Mouse (Mus musculus): ENCODE measurements around the gene Borcs6.
"Not testable (repeated sequence)": the region's sequence is repeated elsewhere in the genome, so short reads cannot be mapped to it uniquely, and the experiment has no call there.

The Borcs6 gene

DNA sequence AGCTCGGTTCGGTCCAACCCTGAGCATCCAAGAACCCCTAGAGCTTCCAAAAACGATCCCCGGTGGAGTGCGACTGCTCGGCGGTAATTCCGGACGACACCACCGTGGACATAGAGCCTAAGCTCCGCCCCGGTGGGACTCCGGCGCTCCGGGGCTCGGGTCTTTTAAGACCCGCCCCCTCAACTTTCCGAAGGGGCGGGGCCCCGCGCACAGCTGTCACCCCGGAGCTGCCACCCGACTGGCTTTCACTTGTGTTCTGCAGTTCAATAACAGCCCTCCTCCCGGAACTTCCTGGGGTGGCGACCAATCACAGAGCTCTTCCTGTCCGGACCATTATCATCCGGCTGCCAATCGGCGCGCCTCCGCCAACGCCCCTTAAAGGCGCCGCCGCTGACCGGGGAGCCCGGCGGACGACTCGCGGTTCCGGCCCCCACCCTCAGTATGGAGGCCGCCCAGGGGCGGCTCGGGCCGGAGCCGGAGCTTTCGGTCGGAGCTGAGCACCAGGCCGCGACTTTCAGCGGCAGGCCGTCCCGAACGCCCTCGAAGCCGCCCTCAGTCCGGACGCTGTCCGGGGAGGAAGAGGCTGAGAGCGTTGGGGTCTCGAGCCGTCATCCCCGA is at the start of gene Borcs6:
TSS of gene Borcs6 (plus strand) at position 361 of the 618 bp plus-strand sequence.
- in situ Hi-C loops (cut with MseI, MboI) = no loop called here

GRCm38 (mm10) chr11:69010400-69011323 is 48.9 kb upstream of the Borcs6 start:
- in situ Hi-C loops (cut with MseI, MboI) = no loop called here

DNA sequence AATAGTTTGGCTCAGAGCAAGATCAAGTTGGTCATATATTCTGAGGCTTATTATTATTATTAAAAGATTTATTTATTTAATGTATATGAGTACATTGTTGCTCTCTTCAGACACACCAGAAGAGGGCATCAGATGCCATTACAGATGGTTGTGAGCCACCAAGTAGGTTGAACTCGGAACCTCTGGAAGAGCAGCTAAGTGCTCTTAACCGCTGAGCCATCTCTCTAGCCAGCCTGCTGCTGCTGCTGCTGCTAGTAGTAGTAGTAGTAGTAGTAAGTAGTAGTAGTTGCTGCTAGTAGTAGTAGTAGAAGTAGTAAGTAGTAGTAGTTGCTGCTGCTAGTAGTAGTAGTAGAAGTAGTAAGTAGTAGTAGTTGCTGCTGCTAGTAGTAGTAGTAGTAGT is 48.1 kb upstream of the Borcs6 start:
- in situ Hi-C loops (cut with MseI, MboI) = not testable (repeated sequence)

- in situ Hi-C loops (cut with MseI, MboI) = no loop called here
Observed at GRCm38 (mm10) chr11:69012071-69012601, 47.4 kb upstream of the Borcs6 start.

DNA sequence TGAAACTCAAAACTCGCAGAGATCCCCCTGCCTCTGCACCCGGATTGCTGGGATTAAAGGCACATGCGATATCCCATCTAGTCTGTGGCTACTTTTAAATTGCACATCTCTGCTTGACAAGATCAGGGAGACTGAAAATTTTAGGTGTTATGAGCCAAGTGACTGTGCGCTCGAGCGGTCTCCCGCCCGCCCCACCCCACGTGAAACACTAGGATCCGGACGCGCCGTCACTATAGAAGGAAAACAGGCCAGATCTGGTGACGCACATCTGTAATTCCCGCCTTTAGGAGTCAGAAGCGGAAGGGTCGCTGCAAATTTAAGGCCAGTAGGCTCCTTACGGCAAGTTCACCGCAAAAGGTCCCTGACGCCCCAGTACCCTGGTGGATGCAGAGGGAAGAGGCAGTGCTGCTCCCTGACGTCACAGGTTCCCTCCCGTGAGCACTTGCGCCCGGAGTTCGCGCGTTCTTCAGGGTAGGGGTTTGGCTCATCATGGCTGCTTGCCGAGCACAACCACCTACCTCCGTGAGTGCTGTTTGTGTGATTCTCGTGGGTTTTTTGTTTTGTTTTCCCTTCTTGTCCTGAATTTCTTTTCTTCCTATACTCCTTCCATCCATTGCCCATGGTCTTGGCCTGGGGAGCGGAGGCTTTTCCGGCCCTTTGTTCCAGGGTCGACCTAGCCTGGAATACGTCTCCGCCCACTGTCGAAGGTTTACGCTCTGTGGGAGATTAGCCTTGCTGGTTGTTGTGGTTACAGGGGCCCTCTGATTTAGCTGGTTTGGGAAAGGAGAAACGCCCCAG is 43.7 kb upstream of the Borcs6 start, which contains the start of gene Ctc1:
TSS of gene Ctc1 (plus strand) at position 268 of the 798 bp plus-strand sequence.
- in situ Hi-C loops (cut with MseI, MboI) = no loop called here

DNA sequence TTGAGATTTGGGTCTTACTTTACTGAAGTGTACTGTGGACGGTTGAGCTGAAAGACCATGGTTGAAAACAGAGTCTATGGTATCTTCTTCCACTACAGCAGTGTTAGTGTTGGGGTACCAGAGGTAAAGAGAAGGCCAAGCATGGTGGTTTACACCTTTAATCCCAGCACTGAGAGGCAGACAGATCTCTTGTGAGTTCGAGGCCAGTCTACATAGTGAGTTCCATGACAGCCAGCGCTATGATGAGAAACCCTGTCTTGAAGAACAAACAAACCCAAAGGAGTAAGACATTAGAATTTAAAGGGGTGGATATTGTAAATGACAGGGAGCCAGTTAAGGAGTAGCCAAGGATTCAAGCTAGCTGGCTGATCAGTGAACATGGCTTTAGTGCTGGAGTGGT is 42.8 kb upstream of the Borcs6 start:
- in situ Hi-C loops (cut with MseI, MboI) = no loop called here

DNA sequence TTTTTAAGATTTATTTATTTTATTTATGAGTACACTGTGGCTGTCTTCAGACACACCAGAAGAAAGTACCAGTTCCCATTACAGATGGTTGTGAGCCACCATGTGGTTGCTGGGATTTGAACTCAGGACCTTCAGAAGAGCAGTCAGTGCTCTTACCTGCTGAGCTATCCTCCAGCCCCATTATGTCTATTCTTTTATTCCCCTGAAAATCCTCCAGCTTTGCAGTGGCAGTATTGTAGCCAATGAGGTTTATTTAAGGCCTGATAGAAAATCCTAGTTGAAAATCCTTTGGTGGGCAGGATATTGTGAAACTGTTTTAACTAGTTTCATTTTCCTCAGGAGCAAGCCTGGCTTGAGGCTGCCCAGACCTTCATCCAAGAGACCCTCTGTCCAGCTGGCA is 38.8 kb upstream of the Borcs6 start:
- in situ Hi-C loops (cut with MseI, MboI) = no loop called here

DNA sequence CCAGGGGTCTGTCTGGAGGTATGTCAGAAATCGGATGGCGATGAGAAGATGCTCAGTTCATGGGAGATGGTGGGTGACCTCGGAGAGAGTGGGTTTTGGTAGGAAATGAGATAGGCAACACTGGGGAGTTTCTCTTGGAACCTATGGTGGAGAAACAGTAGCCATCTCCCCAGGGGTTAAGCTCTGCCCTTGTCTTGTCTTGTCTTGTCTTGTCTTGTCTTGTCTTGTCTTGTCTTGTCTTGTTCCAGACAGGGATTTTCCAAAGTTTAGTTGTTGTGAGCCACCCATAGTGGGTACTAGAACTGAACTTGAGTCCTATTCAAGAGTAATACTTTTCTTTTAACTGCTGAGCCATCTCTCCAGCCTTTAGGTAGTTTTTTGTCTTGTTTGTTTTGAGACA is 33.0 kb upstream of the Borcs6 start:
- in situ Hi-C loops (cut with MseI, MboI) = no loop called here

DNA sequence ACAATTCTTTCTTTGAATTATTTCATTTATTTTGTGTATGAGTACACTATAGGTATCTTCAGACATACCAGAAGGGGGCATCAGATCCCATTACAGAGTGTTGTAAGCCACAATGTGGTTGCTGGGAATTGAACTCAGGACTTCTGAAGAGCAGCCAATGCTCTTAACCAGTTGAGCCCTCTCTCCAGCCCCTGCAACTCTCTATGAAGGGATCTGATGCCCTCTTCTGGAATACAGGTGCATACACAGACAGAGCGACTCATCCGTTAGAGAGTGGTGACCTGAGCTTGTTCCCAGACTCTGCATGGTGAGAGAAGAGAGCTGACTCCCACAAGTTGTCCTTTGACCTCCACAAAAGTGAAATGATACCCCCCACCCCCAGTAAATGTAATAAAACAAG is 30.7 kb upstream of the Borcs6 start:
- in situ Hi-C loops (cut with MseI, MboI) = no loop called here

- in situ Hi-C loops (cut with MseI, MboI) = no loop called here
Observed at GRCm38 (mm10) chr11:69033552-69033951, 26.0 kb upstream of the Borcs6 start.

DNA sequence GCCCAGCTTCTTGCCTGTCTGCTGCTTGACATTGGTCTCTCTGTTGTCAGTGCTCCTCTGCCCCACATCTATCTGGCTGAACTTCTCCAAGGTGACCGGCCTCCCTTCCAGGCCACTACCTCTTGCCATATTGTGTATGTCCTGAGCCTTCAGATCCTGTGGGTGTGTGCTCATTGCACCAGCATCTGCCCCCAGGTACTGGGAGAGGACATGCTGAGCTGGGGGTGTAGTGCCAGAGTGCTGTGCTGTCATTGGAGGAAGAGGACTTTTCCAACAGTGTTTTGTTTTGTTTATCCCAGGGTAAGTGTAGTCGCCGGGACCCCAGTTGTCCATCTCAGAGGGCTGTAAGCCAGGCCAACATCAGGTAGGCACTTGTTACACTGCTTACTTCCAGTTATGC is 24.9 kb upstream of the Borcs6 start:
- in situ Hi-C loops (cut with MseI, MboI) = no loop called here

DNA sequence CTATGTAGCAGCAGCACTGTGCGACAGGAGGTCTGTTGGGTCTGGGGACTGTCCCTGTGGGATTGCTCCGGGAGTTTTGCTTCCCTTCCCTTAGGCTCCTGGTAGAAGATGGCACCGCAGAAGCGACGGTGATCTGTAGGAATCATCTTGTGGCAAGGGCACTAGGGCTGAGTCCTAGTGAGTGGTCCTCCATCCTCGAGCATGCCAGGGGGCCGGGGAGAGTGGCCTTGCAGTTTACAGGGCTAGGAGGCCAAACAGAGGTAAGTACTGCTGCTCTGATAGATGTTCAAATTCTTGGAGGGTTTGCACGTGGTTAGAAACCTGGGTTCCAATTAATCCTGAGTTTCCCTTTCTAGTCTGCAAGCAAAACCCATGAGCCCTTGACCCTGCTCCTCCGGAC is 24.1 kb upstream of the Borcs6 start:
- in situ Hi-C loops (cut with MseI, MboI) = no loop called here

DNA sequence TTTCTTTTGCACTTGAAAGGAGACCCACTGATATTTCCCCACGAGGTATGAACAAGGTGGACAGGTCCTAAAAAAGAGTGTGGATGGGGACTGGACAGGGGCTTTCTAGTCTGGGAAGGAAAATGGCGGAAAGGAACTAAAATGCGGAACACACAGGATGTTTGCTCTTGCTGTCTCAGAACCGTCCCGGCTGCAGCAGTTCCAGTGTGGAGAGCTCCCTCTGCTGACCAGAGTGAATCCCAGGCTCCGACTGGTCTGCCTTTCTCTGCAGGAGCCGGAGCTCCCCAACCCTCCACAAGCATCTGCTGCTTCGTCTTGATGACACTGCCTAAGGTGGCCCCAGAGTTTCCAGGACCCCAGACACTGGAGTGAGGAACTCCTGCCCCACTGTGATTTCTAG is 23.7 kb upstream of the Borcs6 start:
- in situ Hi-C loops (cut with MseI, MboI) = no loop called here

- in situ Hi-C loops (cut with MseI, MboI) = no loop called here
Observed at GRCm38 (mm10) chr11:69036486-69037230, 22.9 kb upstream of the Borcs6 start.

DNA sequence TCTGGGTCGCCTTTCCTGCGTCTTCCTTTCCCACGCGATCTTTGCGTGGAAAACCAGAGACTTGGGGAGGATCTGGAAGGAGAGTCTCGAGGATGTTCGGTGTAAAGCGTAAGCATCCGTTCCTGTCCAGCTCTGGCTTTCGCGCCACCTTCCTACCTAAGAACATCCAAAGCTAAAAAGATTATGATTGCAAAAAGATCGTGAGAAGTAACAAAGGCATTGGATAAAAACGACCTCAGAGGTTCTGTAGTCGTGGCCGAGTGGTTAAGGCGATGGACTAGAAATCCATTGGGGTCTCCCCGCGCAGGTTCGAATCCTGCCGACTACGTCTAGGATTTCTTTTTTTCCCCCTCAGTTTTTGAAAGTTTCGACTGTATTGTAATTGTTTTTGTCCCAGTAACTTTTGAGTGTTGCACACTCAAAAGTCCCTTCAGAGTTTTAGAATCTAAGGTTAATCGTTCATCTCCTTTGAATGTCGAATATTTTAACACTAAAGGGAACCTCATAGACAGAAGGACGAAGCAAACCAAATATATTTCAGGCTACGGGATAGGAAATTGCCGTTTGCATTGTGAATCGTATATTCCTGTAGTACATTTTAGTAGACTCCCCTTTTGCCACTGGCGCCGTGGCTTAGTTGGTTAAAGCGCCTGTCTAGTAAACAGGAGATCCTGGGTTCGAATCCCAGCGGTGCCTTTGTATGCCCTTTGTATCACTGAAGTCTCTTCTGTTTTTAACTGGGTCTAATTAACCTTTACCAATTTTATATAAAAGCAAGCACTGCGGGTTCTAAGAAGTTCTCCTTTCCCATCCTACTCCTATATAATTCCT is 22.1 kb upstream of the Borcs6 start:
- in situ Hi-C loops (cut with MseI, MboI) = no loop called here

GRCm38 (mm10) chr11:69038173-69038572 is 21.3 kb upstream of the Borcs6 start:
- in situ Hi-C loops (cut with MseI, MboI) = no loop called here

GRCm38 (mm10) chr11:69045531-69046394 is 13.8 kb upstream of the Borcs6 start, which contains the start of gene Aurkb:
Gene Aurkb (plus strand): TSS chr11:69045647.
- in situ Hi-C loops (cut with MseI, MboI) = no loop called here

- in situ Hi-C loops (cut with MseI, MboI) = no loop called here
Observed at GRCm38 (mm10) chr11:69046395-69046774, 13.1 kb upstream of the Borcs6 start.

- in situ Hi-C loops (cut with MseI, MboI) = no loop called here
Observed at GRCm38 (mm10) chr11:69047592-69047991, 11.9 kb upstream of the Borcs6 start.

All from mouse trophoblast stem cell (cell line).